Comparison of ENCODE assay signal across 19 mouse cellular contexts in the genomic region with DNA sequence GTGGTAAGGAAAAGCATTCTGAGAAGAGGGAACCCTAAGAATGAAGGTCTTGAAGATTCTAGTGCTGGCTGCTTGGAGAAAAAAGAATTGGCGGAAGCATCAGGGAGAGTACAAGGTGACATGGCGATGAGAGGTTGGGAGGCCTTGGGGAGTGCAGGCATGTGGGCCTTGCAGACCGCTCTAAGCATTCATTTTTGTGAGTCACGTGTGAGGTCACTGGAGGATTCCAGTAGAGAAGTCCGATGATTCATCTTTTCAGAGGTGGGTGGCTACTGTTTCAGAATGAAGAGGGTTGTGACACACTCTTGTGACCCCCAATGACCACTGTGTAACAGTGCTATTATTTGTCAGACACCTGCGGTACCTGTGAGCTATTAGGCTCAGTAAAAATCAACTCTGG.
DNase-seq lines count a peak whose midpoint lies in the region; ATAC-seq lines count a peak whose summit lies in the region.
"Had no signal": no experiment of that assay in that cellular context is flagged by ENCODE, and none has a peak within 500 bp of the region (broad histone marks: within the 10 kb centered on the region; RNA-seq: fewer than 3 reads in every experiment).

No protein-coding gene starts in this region.

- ATAC-seq in megakaryocyte, adult 5-6 weeks (ENCODE audit: poor library complexity, severe bottlenecking): no peak
- ATAC-seq: CD4-positive, CD25-positive, alpha-beta regulatory T cell, adult 4 months; forebrain, embryonic 16.5 days; intestine, embryonic 16.5 days; lung, postnatal 0 days; midbrain, embryonic 13.5 days had no signal

- intact Hi-C loops in gastrocnemius, postnatal 36 days (cut with DNase I): no loop called here

- DNase-seq in adrenal gland, adult (ENCODE audit: inconsistent age in 2 of 2, low spot score in 1 of 2): peak; percentile 78 to 87
- DNase-seq in adrenal gland, postnatal 4 days (ENCODE audit: low spot score in 2 of 2): no peak
- peak; percentile 82 for DNase-seq in adrenal gland, adult 2 months
- peak; percentile 67 to 70 for DNase-seq in adrenal gland, postnatal 36 days
- no peak for DNase-seq in spleen, adult 12 weeks (ENCODE audit: low spot score)
- no peak for DNase-seq in gastrocnemius, postnatal 36 days
- DNase-seq: cerebellum, adult 9-10 months; heart, postnatal 36 days; kidney, adult 8-10 months; kidney, postnatal 4 days; liver, embryonic 13.5 days; lung, adult 18-20 months; lung, postnatal 4 days had no signal

Comparison
In these comparisons a context has a peak if more than half of its experiments do, and no peak if none do; other contexts are left out.
1. DNase-seq: peak in adrenal gland, adult (2 of 2), adrenal gland, adult 2 months (single experiment) and adrenal gland, postnatal 36 days (2 of 2); none in adrenal gland, postnatal 4 days (0 of 2), spleen, adult 12 weeks (single experiment) and gastrocnemius, postnatal 36 days (0 of 2).